In the genomic region with DNA sequence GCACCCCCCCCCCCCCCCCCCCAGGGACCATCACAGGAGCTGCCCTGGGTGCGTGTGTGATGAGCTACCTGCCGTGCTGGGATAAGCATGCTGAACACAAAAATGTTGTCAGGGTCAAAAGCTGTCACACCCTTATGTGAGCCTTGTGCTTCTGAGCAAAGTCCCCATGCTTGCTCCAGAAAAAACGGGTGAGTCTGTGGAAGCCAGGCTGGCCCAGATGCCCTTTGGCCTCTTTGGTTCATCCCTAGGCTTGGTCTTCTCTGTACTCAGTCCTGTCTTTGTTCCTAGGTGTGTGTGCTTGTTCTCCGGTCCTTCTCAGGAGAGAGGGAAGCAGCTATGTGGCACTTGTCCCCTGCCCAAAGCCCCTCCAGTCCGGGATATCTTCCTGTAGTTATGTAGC, we compare ENCODE assay signal across 21 mouse cellular contexts. TPM values are rescaled to one million over a fixed set of nuclear protein-coding genes. Genes with fewer than 3 reads are reported as not detected.
A peak's percentile ranks its signal among the peaks of the same experiment; 100 is the strongest.
DNase-seq lines count a peak whose midpoint lies in the region; ATAC-seq and TF ChIP-seq lines count a peak whose summit lies in the region.
"Had no signal": no experiment of that assay in that cellular context is flagged by ENCODE, and none has a peak within 500 bp of the region (broad histone marks: within the 10 kb centered on the region; RNA-seq: fewer than 3 reads in every experiment).

No protein-coding gene starts in this region.

- no peak overlapping the region for H3K4me3 ChIP-seq in kidney, adult 2 months (ENCODE audit: insufficient read depth, low read depth, low read length)
- H3K4me3 ChIP-seq in kidney, embryonic 16.5 days (ENCODE audit: low read length): no peak overlapping the region
- H3K4me3 ChIP-seq in midbrain, embryonic 11.5 days (ENCODE audit: low read depth, low read length): no peak overlapping the region
- no peak overlapping the region for H3K4me3 ChIP-seq in midbrain, embryonic 16.5 days (ENCODE audit: low read depth, low read length)
- H3K4me3 ChIP-seq in small intestine, adult 2 months (ENCODE audit: low read depth, low read length): peak overlapping the region; percentile 49; the same call in 1 of the 2 replicates
- H3K4me3 ChIP-seq: embryonic facial prominence, embryonic 15.5 days; erythroblast, embryonic 14.5 days; forebrain, embryonic 10.5 days; gastrocnemius, adult 2 months; heart, embryonic 10.5 days; hindbrain, embryonic 12.5 days had no signal

- H3K27me3 ChIP-seq in kidney, adult 2 months (replicated peaks; ENCODE audit: control insufficient read depth, insufficient read depth, low read length): no peaks in the 10 kb centered on the region
- H3K27me3 ChIP-seq in kidney, embryonic 16.5 days (ENCODE audit: insufficient read depth, low read length): 0 out of 2 replicates have a peak, but pooled peaks cover 4% of the 10 kb centered on the region
- no peaks in the 10 kb centered on the region for H3K27me3 ChIP-seq in midbrain, embryonic 11.5 days (ENCODE audit: control insufficient read depth, insufficient read depth, low read length)
- H3K27me3 ChIP-seq in midbrain, embryonic 16.5 days (ENCODE audit: control insufficient read depth, insufficient read depth, low read depth, low read length): no peaks in the 10 kb centered on the region
- no peaks in the 10 kb centered on the region for H3K27me3 ChIP-seq in small intestine, adult 2 months (ENCODE audit: control insufficient read depth, insufficient read depth, low read length)
- H3K27me3 ChIP-seq: embryonic facial prominence, embryonic 15.5 days; hindbrain, embryonic 12.5 days had no signal

- peaks cover 53% of the 10 kb centered on the region for H3K4me1 ChIP-seq in kidney, adult 2 months (ENCODE audit: control insufficient read depth, insufficient read depth, low read length)
- peaks cover 47% of the 10 kb centered on the region for H3K4me1 ChIP-seq in kidney, embryonic 16.5 days (ENCODE audit: insufficient read depth, low read length)
- peaks cover 11% of the 10 kb centered on the region for H3K4me1 ChIP-seq in midbrain, embryonic 11.5 days (ENCODE audit: control insufficient read depth, insufficient read depth, low read length)
- peaks cover 7% of the 10 kb centered on the region for H3K4me1 ChIP-seq in midbrain, embryonic 16.5 days (ENCODE audit: control insufficient read depth, insufficient read depth, low read length)
- H3K4me1 ChIP-seq in small intestine, adult 2 months (ENCODE audit: control insufficient read depth, insufficient read depth, insufficient read length, low read length): peaks cover 33% of the 10 kb centered on the region

- peak; percentile 87 for DNase-seq in kidney, adult 2 months
- DNase-seq in midbrain, embryonic 11.5 days (ENCODE audit: low spot score, missing footprints): peak; percentile 19
- no peak for DNase-seq in embryo, embryonic 10.5 days (ENCODE audit: low spot score)
- DNase-seq: adrenal gland, adult 2 months; adrenal gland, postnatal 25 days; cerebellum, adult 18-20 months; cerebellum, adult 9-11 months; embryo, embryonic 11 days; gastrocnemius, adult 2 months; gastrocnemius, postnatal 25 days; heart, postnatal 10 days; heart, postnatal 4 days had no signal

- H3K9me3 ChIP-seq in kidney, embryonic 16.5 days (ENCODE audit: low read length): no peaks in the 10 kb centered on the region
- H3K9me3 ChIP-seq in midbrain, embryonic 11.5 days (ENCODE audit: control insufficient read depth, low read length): no peaks in the 10 kb centered on the region
- no peaks in the 10 kb centered on the region for H3K9me3 ChIP-seq in midbrain, embryonic 16.5 days (replicated peaks; ENCODE audit: control insufficient read depth, low read length, poor library complexity, severe bottlenecking)
- H3K9me3 ChIP-seq: embryonic facial prominence, embryonic 15.5 days; forebrain, embryonic 10.5 days; heart, embryonic 10.5 days; hindbrain, embryonic 12.5 days had no signal

- no peak for TF ChIP-seq CTCF in kidney, adult 2 months (conservative IDR thresholded peaks at IDR 0.05; ENCODE audit: insufficient read depth, insufficient read length, low read depth, low read length)
- no peak for TF ChIP-seq CTCF in small intestine, adult 2 months (IDR thresholded peaks at IDR 0.05; ENCODE audit: extremely low read depth, insufficient read length, insufficient replicate concordance, low read depth, low read length)

- no peak for ATAC-seq in kidney, embryonic 16.5 days (ENCODE audit: low FRiP score, low TSS enrichment)
- ATAC-seq in midbrain, embryonic 11.5 days (ENCODE audit: low FRiP score): no peak
- no peak for ATAC-seq in midbrain, embryonic 16.5 days
- ATAC-seq: forebrain, embryonic 14.5 days had no signal

- WGBS in kidney, adult 2 months: 68% methylated on average over 5 of the region's 5 CpGs
- 90% methylated on average over 5 of the region's 5 CpGs for WGBS in kidney, embryonic 16.5 days
- 89% methylated on average over 5 of the region's 5 CpGs for WGBS in midbrain, embryonic 11.5 days
- 85% methylated on average over 4 of the region's 5 CpGs for WGBS in midbrain, embryonic 16.5 days
- 66% methylated on average over 5 of the region's 5 CpGs for WGBS in small intestine, adult 2 months

- no peaks in the 10 kb centered on the region for H3K36me3 ChIP-seq in kidney, adult 2 months (ENCODE audit: control insufficient read depth, insufficient read depth, low read length)
- no peaks in the 10 kb centered on the region for H3K36me3 ChIP-seq in kidney, embryonic 16.5 days (ENCODE audit: insufficient read depth, low read length)
- H3K36me3 ChIP-seq in midbrain, embryonic 11.5 days (ENCODE audit: control insufficient read depth, insufficient read depth, low read length): no peaks in the 10 kb centered on the region
- H3K36me3 ChIP-seq in midbrain, embryonic 16.5 days (ENCODE audit: control insufficient read depth, insufficient read depth, low read length): no peaks in the 10 kb centered on the region
- 0 out of 2 replicates have a peak, but pooled peaks cover 6% of the 10 kb centered on the region for H3K36me3 ChIP-seq in small intestine, adult 2 months (ENCODE audit: control insufficient read depth, insufficient read depth, low read length)
- H3K36me3 ChIP-seq: embryonic facial prominence, embryonic 15.5 days; forebrain, embryonic 10.5 days; heart, embryonic 10.5 days; hindbrain, embryonic 12.5 days had no signal

- no peak overlapping the region for H3K9ac ChIP-seq in kidney, embryonic 16.5 days (replicated peaks; ENCODE audit: low read length)
- H3K9ac ChIP-seq in midbrain, embryonic 11.5 days (ENCODE audit: low read length): no peak overlapping the region
- no peak overlapping the region for H3K9ac ChIP-seq in midbrain, embryonic 16.5 days (ENCODE audit: low read depth, low read length)
- H3K9ac ChIP-seq: embryonic facial prominence, embryonic 15.5 days; hindbrain, embryonic 12.5 days had no signal

- H3K27ac ChIP-seq in kidney, adult 2 months (ENCODE audit: insufficient read depth, low read depth, low read length): peak overlapping the region; percentile 61
- H3K27ac ChIP-seq in kidney, embryonic 16.5 days (ENCODE audit: low read length): no peak overlapping the region
- no peak overlapping the region for H3K27ac ChIP-seq in midbrain, embryonic 11.5 days (ENCODE audit: low read depth, low read length)
- no peak overlapping the region for H3K27ac ChIP-seq in midbrain, embryonic 16.5 days (ENCODE audit: low read length)
- H3K27ac ChIP-seq in small intestine, adult 2 months (ENCODE audit: insufficient read depth, low read depth, low read length): peak overlapping the region; percentile 68
- H3K27ac ChIP-seq: embryonic facial prominence, embryonic 15.5 days; forebrain, embryonic 10.5 days; gastrocnemius, adult 2 months; heart, embryonic 10.5 days; hindbrain, embryonic 12.5 days had no signal

- TF ChIP-seq POLR2A in kidney, adult 2 months (IDR thresholded peaks at IDR 0.05; ENCODE audit: low read depth, low read length): no peak
- no peak for TF ChIP-seq POLR2A in small intestine, adult 2 months (IDR thresholded peaks at IDR 0.05; ENCODE audit: low read depth, low read length)

- no peak overlapping the region for H3K4me2 ChIP-seq in kidney, embryonic 16.5 days (replicated peaks; ENCODE audit: low read depth, low read length)
- H3K4me2 ChIP-seq in midbrain, embryonic 11.5 days: no peak overlapping the region
- no peak overlapping the region for H3K4me2 ChIP-seq in midbrain, embryonic 16.5 days (ENCODE audit: low read length)
- H3K4me2 ChIP-seq: embryonic facial prominence, embryonic 15.5 days; hindbrain, embryonic 12.5 days had no signal

RNA-seq across cellular contexts. Expression of a gene that starts 3.4 kb away (rescaled TPM):
- polyA plus RNA-seq in kidney, adult 2 months (2012; rRNA removed): 299 and 326 TPM in 2 replicates
- 134 and 148 TPM in 2 replicates for polyA plus RNA-seq in kidney, embryonic 16.5 days (2015; fragmentation: Nextera tagmentation; extraction: Ambion mirVana)
- 64.9 and 67.3 TPM in 2 replicates for polyA plus RNA-seq in midbrain, embryonic 11.5 days (2014; fragmentation: Nextera tagmentation; extraction: Ambion mirVana)
- 62.7 and 68.6 TPM in 2 replicates for polyA plus RNA-seq in midbrain, embryonic 16.5 days (2015; fragmentation: Nextera tagmentation; extraction: Ambion mirVana)
- polyA plus RNA-seq in small intestine, adult 2 months (2012; rRNA removed): 193 and 1,106 TPM in 2 replicates

Comparison
In these comparisons a context has a peak if more than half of its experiments do, and no peak if none do; other contexts are left out.
1. H3K27ac ChIP-seq: peak in kidney, adult 2 months (single experiment) and small intestine, adult 2 months (single experiment); none in kidney, embryonic 16.5 days (single experiment), midbrain, embryonic 11.5 days (single experiment) and midbrain, embryonic 16.5 days (single experiment).